Comparison of ENCODE assay signal across 8 mouse cellular contexts in genomic region chr10:127326017-127326801, GRCm38 (mm10). TPM values are rescaled to one million over a fixed set of nuclear protein-coding genes. Genes with fewer than 3 reads are reported as not detected.
DNase-seq lines count a peak whose midpoint lies in the region; ATAC-seq and TF ChIP-seq lines count a peak whose summit lies in the region.

No protein-coding gene starts in this region.

- peak; percentile 34 for DNase-seq in kidney, adult 2 months
- DNase-seq in kidney, adult 11 months: no peak
- DNase-seq in embryo, embryonic 9.5 days (ENCODE audit: extremely low spot score): peak; percentile 52
- peak; percentile 31 to 56 for DNase-seq in heart, postnatal 14 days
- peak; percentile 60 to 73 for DNase-seq in natural killer cell, adult 2 months (ENCODE audit: low spot score in 2 of 2)
- DNase-seq in layer of hippocampus, adult 11-12 months (ENCODE audit: low spot score): no peak
- DNase-seq in ovary, adult 18-20 months (ENCODE audit: low spot score): no peak

- WGBS in kidney, adult 2 months: 6% methylated on average over 54 of the region's 54 CpGs
- 1% methylated on average over 54 of the region's 54 CpGs for WGBS in limb, embryonic 12.5 days

- no peak for TF ChIP-seq POLR2A in kidney, adult 2 months (IDR thresholded peaks at IDR 0.05; ENCODE audit: low read depth, low read length)

- intact Hi-C loops in heart, postnatal 14 days (cut with DNase I): no loop called here

- H3K9me3 ChIP-seq in limb, embryonic 12.5 days: no peaks in the 10 kb centered on the region

- H3K4me1 ChIP-seq in kidney, adult 2 months (ENCODE audit: control insufficient read depth, insufficient read depth, low read length): no peaks in the 10 kb centered on the region
- peaks cover 21% of the 10 kb centered on the region for H3K4me1 ChIP-seq in limb, embryonic 12.5 days (replicated peaks)

- peak overlapping the region; percentile 95 for H3K4me2 ChIP-seq in limb, embryonic 12.5 days

- no peak overlapping the region for H3K27ac ChIP-seq in kidney, adult 2 months (ENCODE audit: insufficient read depth, low read depth, low read length)
- no peak overlapping the region for H3K27ac ChIP-seq in limb, embryonic 12.5 days

- H3K9ac ChIP-seq in limb, embryonic 12.5 days (replicated peaks): peak overlapping the region; percentile 66

- no peak for TF ChIP-seq CTCF in kidney, adult 2 months (conservative IDR thresholded peaks at IDR 0.05; ENCODE audit: insufficient read depth, insufficient read length, low read depth, low read length)

- no peaks in the 10 kb centered on the region for H3K36me3 ChIP-seq in kidney, adult 2 months (ENCODE audit: control insufficient read depth, insufficient read depth, low read length)
- H3K36me3 ChIP-seq in limb, embryonic 12.5 days: peaks cover 16% of the 10 kb centered on the region

- ATAC-seq in limb, embryonic 12.5 days (ENCODE audit: insufficient number of reproducible peaks, insufficient read depth, low FRiP score, low TSS enrichment, low read depth): peak; percentile 34

- H3K27me3 ChIP-seq in kidney, adult 2 months (replicated peaks; ENCODE audit: control insufficient read depth, insufficient read depth, low read length): peaks cover 2% of the 10 kb centered on the region; the same call in 1 of the 2 replicates
- peaks cover 77% of the 10 kb centered on the region for H3K27me3 ChIP-seq in limb, embryonic 12.5 days

- peak overlapping the region; percentile 41 for H3K4me3 ChIP-seq in kidney, adult 2 months (ENCODE audit: insufficient read depth, low read depth, low read length)
- peak overlapping the region; percentile 56 for H3K4me3 ChIP-seq in limb, embryonic 12.5 days (replicated peaks)

RNA-seq across cellular contexts. Expression of gene Arhgap9, which starts 4.4 kb away (rescaled TPM):
- polyA plus RNA-seq in kidney, adult 2 months (2012; rRNA removed): 2.7 and 6.0 TPM in 2 replicates
- 1 to 10 TPM; 3.1 to 4.5 TPM for total RNA-seq in heart, postnatal 14 days (2021)
- polyA plus RNA-seq in limb, embryonic 12.5 days (2016; fragmentation: Nextera tagmentation; extraction: Ambion mirVana): 5.7 and 6.5 TPM in 2 replicates

RNA-seq across cellular contexts. Expression of gene Mars, which starts 14.6 kb away (rescaled TPM):
- 44.4 and 48.3 TPM in 2 replicates for polyA plus RNA-seq in kidney, adult 2 months (2012; rRNA removed)
- total RNA-seq in heart, postnatal 14 days (2021): 10 to 100 TPM; 39.2 to 45.9 TPM
- 144 and 145 TPM in 2 replicates for polyA plus RNA-seq in limb, embryonic 12.5 days (2016; fragmentation: Nextera tagmentation; extraction: Ambion mirVana)

RNA-seq across cellular contexts. Expression of gene Gli1, which starts 15.6 kb away (rescaled TPM):
- 1.7 and 3.0 TPM in 2 replicates for polyA plus RNA-seq in kidney, adult 2 months (2012; rRNA removed)
- 1 to 10 TPM; 1.4 to 2.4 TPM for total RNA-seq in heart, postnatal 14 days (2021)
- 11.0 and 14.2 TPM in 2 replicates for polyA plus RNA-seq in limb, embryonic 12.5 days (2016; fragmentation: Nextera tagmentation; extraction: Ambion mirVana)

RNA-seq across cellular contexts. Expression of gene Inhbe, which starts 28.0 kb away (rescaled TPM):
- polyA plus RNA-seq in kidney, adult 2 months (2012; rRNA removed): not detected in 2 replicates
- total RNA-seq in heart, postnatal 14 days (2021): not detected
- polyA plus RNA-seq in limb, embryonic 12.5 days (2016; fragmentation: Nextera tagmentation; extraction: Ambion mirVana): 0.04 and 0.08 TPM in 2 replicates

RNA-seq across cellular contexts. Expression of gene Mbd6, which starts 37.4 kb away (rescaled TPM):
- polyA plus RNA-seq in kidney, adult 2 months (2012; rRNA removed): 24.6 and 26.8 TPM in 2 replicates
- total RNA-seq in heart, postnatal 14 days (2021): 10 to 100 TPM; 29.9 to 32.0 TPM
- 17.2 and 19.8 TPM in 2 replicates for polyA plus RNA-seq in limb, embryonic 12.5 days (2016; fragmentation: Nextera tagmentation; extraction: Ambion mirVana)

Comparison
In these comparisons a context has a peak if more than half of its experiments do, and no peak if none do; other contexts are left out.
1. DNase-seq: peak in kidney, adult 2 months (single experiment), embryo, embryonic 9.5 days (single experiment), heart, postnatal 14 days (2 of 2) and natural killer cell, adult 2 months (2 of 2); none in kidney, adult 11 months (single experiment), layer of hippocampus, adult 11-12 months (single experiment) and ovary, adult 18-20 months (single experiment).